Mouse (Mus musculus) embryonic fibroblast, embryonic 13.5 days (primary cell): ENCODE results near the gene Anln.

Source experiments
- CTCF ChIP-seq: IDR thresholded peaks from 2 replicates; pipeline ENCODE4 v1.5.1; 2011; ENCODE audit warnings: mild to moderate bottlenecking, control low read depth, low read length, moderate library complexity, borderline replicate concordance; ENCODE audit not compliant: insufficient read depth
- POLR2A ChIP-seq: IDR thresholded peaks from 2 replicates; pipeline ENCODE4 v1.6.1; 2011; ENCODE audit warnings: low read depth, mild to moderate bottlenecking, control low read depth, low read length, moderate library complexity

DNA sequence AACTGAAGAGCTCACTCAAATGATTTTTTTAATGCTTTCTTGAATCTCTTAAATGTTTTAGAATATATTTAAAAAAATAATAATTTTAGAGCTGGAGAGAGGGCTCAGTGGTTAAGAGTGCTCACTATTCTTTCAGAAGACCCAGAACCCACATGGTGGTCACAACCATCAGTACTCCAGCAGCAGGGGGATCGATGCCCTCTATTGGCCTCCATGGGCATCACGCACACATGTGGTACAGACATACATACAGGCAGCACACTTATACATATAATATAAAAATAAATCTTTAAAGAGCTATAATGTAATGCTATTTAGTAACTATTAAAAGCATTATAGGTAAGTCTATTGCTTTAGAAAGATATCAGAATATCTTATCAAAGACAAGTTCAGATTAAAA lies 51.8 kb downstream of the Anln start:
- no peak for TF ChIP-seq CTCF
- TF ChIP-seq POLR2A: no peak
